In genomic region chr11:53680141-53680540, GRCm38 (mm10) we compare ENCODE assay signal across 26 mouse cellular contexts. TPM values are rescaled to one million over a fixed set of nuclear protein-coding genes. Genes with fewer than 3 reads are reported as not detected.
DNase-seq lines count a peak whose midpoint lies in the region.
"Had no signal": no experiment of that assay in that cellular context is flagged by ENCODE, and none has a peak within 500 bp of the region (broad histone marks: within the 10 kb centered on the region; RNA-seq: fewer than 3 reads in every experiment).

No protein-coding gene starts in this region.

- H3K27ac ChIP-seq in heart, embryonic 10.5 days = no peak overlapping the region
- H3K27ac ChIP-seq: embryonic facial prominence, embryonic 15.5 days; forebrain, embryonic 10.5 days; heart, embryonic 13.5 days; hindbrain, embryonic 10.5 days; hindbrain, embryonic 14.5 days; intestine, embryonic 15.5 days had no signal

- peaks cover 56% of the 10 kb centered on the region for H3K36me3 ChIP-seq in heart, embryonic 10.5 days

- peak; percentile 32 for DNase-seq in heart, adult 8-10 months (ENCODE audit: low spot score)
- DNase-seq in heart, embryonic 10.5 days (ENCODE audit: low spot score) = no peak
- peak; percentile 11 for DNase-seq in kidney, adult 9 months
- DNase-seq in kidney, postnatal 10 days = no peak
- peak; percentile 44 for DNase-seq in lung, postnatal 25 days (ENCODE audit: low spot score)
- DNase-seq in lung, postnatal 4 days = no peak
- DNase-seq in layer of hippocampus, postnatal 10 days (ENCODE audit: low spot score in 2 of 2) = no peak
- DNase-seq: adrenal gland, adult 2 months; adrenal gland, postnatal 25 days; cerebellum, adult 8-10 months; cerebellum, postnatal 14 days; embryo, embryonic 11 days had no signal

- H3K27me3 ChIP-seq in heart, embryonic 10.5 days (ENCODE audit: insufficient read depth, poor library complexity, severe bottlenecking) = no peaks in the 10 kb centered on the region
- H3K27me3 ChIP-seq: embryonic facial prominence, embryonic 15.5 days; heart, embryonic 13.5 days; intestine, embryonic 15.5 days had no signal

- 88% methylated on average over 4 of the region's 4 CpGs for WGBS in heart, embryonic 10.5 days

- H3K4me1 ChIP-seq in heart, embryonic 10.5 days = peaks cover 4% of the 10 kb centered on the region; the same call in 1 of the 2 replicates
- H3K4me1 ChIP-seq: embryonic facial prominence, embryonic 15.5 days; forebrain, embryonic 10.5 days; hindbrain, embryonic 10.5 days; intestine, embryonic 15.5 days had no signal

- H3K4me3 ChIP-seq in heart, embryonic 10.5 days = no peak overlapping the region
- H3K4me3 ChIP-seq: embryonic facial prominence, embryonic 15.5 days; erythroblast, embryonic 14.5 days; forebrain, embryonic 10.5 days; heart, embryonic 13.5 days; hindbrain, embryonic 10.5 days; intestine, embryonic 15.5 days had no signal

- no peaks in the 10 kb centered on the region for H3K9me3 ChIP-seq in heart, embryonic 10.5 days
- H3K9me3 ChIP-seq: embryonic facial prominence, embryonic 15.5 days; forebrain, embryonic 10.5 days; heart, embryonic 13.5 days; hindbrain, embryonic 10.5 days; intestine, embryonic 15.5 days had no signal

RNA-seq across cellular contexts. Expression of gene Rad50, which starts 27.0 kb away (rescaled TPM):
- 1 to 10 TPM; 6.4 to 9.5 (median 7.3) TPM for total RNA-seq in heart, adult 8-10 months (2022)
- 22.0 and 26.5 TPM in 2 replicates for polyA plus RNA-seq in heart, embryonic 10.5 days (2016; fragmentation: Nextera tagmentation; extraction: Ambion mirVana)
- total RNA-seq in layer of hippocampus, postnatal 10 days (2021) = 10 to 100 TPM in 1 of 2 experiments, 1 to 10 TPM in 1; 9.5 to 10.1 TPM

RNA-seq across cellular contexts. Expression of gene Il5, which starts 40.5 kb away (rescaled TPM):
- under 1 TPM in 1 of 4 experiments, not detected in 3; 0.16 TPM for total RNA-seq in heart, adult 8-10 months (2022)
- not detected in 2 replicates for polyA plus RNA-seq in heart, embryonic 10.5 days (2016; fragmentation: Nextera tagmentation; extraction: Ambion mirVana)
- total RNA-seq in layer of hippocampus, postnatal 10 days (2021) = not detected
- total RNA-seq: adrenal gland, adult 2 months; adrenal gland, postnatal 25 days; common myeloid progenitor, adult 5-6 weeks; ES-E14; gastrocnemius, adult 8-10 months; gastrocnemius, postnatal 4 days had no signal
- polyA plus RNA-seq: embryonic facial prominence, embryonic 11.5 days; embryonic facial prominence, embryonic 15.5 days; erythroblast, embryonic 14.5 days; forebrain, embryonic 14.5 days; heart, embryonic 13.5 days; hindbrain, embryonic 10.5 days; hindbrain, embryonic 14.5 days; intestine, embryonic 15.5 days had no signal

RNA-seq across cellular contexts. Expression of gene Il13, which starts 45.6 kb away (rescaled TPM):
- not detected for total RNA-seq in heart, adult 8-10 months (2022)
- polyA plus RNA-seq in heart, embryonic 10.5 days (2016; fragmentation: Nextera tagmentation; extraction: Ambion mirVana) = not detected in 2 replicates
- total RNA-seq in layer of hippocampus, postnatal 10 days (2021) = not detected
- total RNA-seq: adrenal gland, adult 2 months; adrenal gland, postnatal 25 days; common myeloid progenitor, adult 5-6 weeks; ES-E14; gastrocnemius, adult 8-10 months; gastrocnemius, postnatal 4 days had no signal
- polyA plus RNA-seq: adrenal gland, adult 2 months; embryonic facial prominence, embryonic 11.5 days; embryonic facial prominence, embryonic 15.5 days; erythroblast, embryonic 14.5 days; forebrain, embryonic 10.5 days; forebrain, embryonic 14.5 days; heart, embryonic 13.5 days; heart, postnatal 0 days; hindbrain, embryonic 10.5 days; hindbrain, embryonic 14.5 days; intestine, embryonic 15.5 days had no signal

Comparison
In these comparisons a context has a peak if more than half of its experiments do, and no peak if none do; other contexts are left out.
1. DNase-seq: peak in heart, adult 8-10 months (single experiment), kidney, adult 9 months (single experiment) and lung, postnatal 25 days (single experiment); none in heart, embryonic 10.5 days (single experiment), kidney, postnatal 10 days (single experiment), lung, postnatal 4 days (0 of 2) and layer of hippocampus, postnatal 10 days (0 of 2).